8 mouse cellular contexts compared by ENCODE assay signal in genomic region chr4:57637636-57638386, GRCm38 (mm10).
DNase-seq lines count a peak whose midpoint lies in the region; ATAC-seq lines count a peak whose summit lies in the region.

No protein-coding gene starts in this region.

- peak overlapping the region; percentile 55 for H3K4me2 ChIP-seq in hindbrain, embryonic 15.5 days
- H3K4me2 ChIP-seq in liver, embryonic 12.5 days: peak overlapping the region; percentile 2; the same call in 1 of the 2 replicates

- intact Hi-C loops in gastrocnemius, postnatal 36 days (cut with DNase I): no loop called here

- no peaks in the 10 kb centered on the region for H3K9me3 ChIP-seq in hindbrain, embryonic 15.5 days
- no peaks in the 10 kb centered on the region for H3K9me3 ChIP-seq in liver, embryonic 12.5 days (replicated peaks)

- DNase-seq in layer of hippocampus, adult 8-10 months (ENCODE audit: low spot score in 2 of 2): peak; percentile 25 to 34
- no peak for DNase-seq in layer of hippocampus, adult 9-10 months (ENCODE audit: low spot score)
- peak; percentile 29 for DNase-seq in embryo, embryonic 9.5 days (ENCODE audit: extremely low spot score)
- peak; percentile 64 for DNase-seq in right cerebral cortex, postnatal 4 days
- DNase-seq in spleen, postnatal 10 days (ENCODE audit: low spot score in 2 of 2): no peak
- no peak for DNase-seq in gastrocnemius, postnatal 36 days

- no peaks in the 10 kb centered on the region for H3K27me3 ChIP-seq in hindbrain, embryonic 15.5 days
- H3K27me3 ChIP-seq in liver, embryonic 12.5 days (replicated peaks): no peaks in the 10 kb centered on the region

- no peaks in the 10 kb centered on the region for H3K36me3 ChIP-seq in hindbrain, embryonic 15.5 days
- no peaks in the 10 kb centered on the region for H3K36me3 ChIP-seq in liver, embryonic 12.5 days

- peak; percentile 85 for ATAC-seq in hindbrain, embryonic 15.5 days (ENCODE audit: low FRiP score, low read depth)
- no peak for ATAC-seq in liver, embryonic 12.5 days

- 18% methylated on average over 24 of the region's 24 CpGs for WGBS in hindbrain, embryonic 15.5 days
- WGBS in liver, embryonic 12.5 days (ENCODE audit: insufficient replicate concordance): 41% methylated on average over 24 of the region's 24 CpGs

- peak overlapping the region; percentile 85 for H3K27ac ChIP-seq in hindbrain, embryonic 15.5 days (replicated peaks)
- H3K27ac ChIP-seq in liver, embryonic 12.5 days: no peak overlapping the region

- peaks cover 35% of the 10 kb centered on the region; the same call in 1 of the 2 replicates for H3K4me1 ChIP-seq in hindbrain, embryonic 15.5 days (replicated peaks)
- no peaks in the 10 kb centered on the region for H3K4me1 ChIP-seq in liver, embryonic 12.5 days

- peak overlapping the region; percentile 43 for H3K4me3 ChIP-seq in hindbrain, embryonic 15.5 days
- H3K4me3 ChIP-seq in liver, embryonic 12.5 days: no peak overlapping the region

- H3K9ac ChIP-seq in hindbrain, embryonic 15.5 days: peak overlapping the region; percentile 39
- no peak overlapping the region for H3K9ac ChIP-seq in liver, embryonic 12.5 days

Comparison
In these comparisons a context has a peak if more than half of its experiments do, and no peak if none do; other contexts are left out.
1. DNase-seq: peak in layer of hippocampus, adult 8-10 months (2 of 2), embryo, embryonic 9.5 days (single experiment) and right cerebral cortex, postnatal 4 days (single experiment); none in layer of hippocampus, adult 9-10 months (single experiment), spleen, postnatal 10 days (0 of 2) and gastrocnemius, postnatal 36 days (0 of 2).